Mouse (Mus musculus) lung, postnatal 4 days (tissue): Measurements from ENCODE around the gene Xk.
"Not testable (repeated sequence)": the region's sequence is repeated elsewhere in the genome, so short reads cannot be mapped to it uniquely, and the experiment has no call there.

Source experiments
- DNase-seq, 2 experiments: peaks; one replicate each; pipeline ENCODE4 v3.0.0; 2021

Gene Xk

GRCm38 (mm10) chrX:9327954-9328353 lies 55.4 kb downstream of the Xk start:
- not testable (repeated sequence) for DNase-seq

- DNase-seq, result peak in 1 of 2 experiments; percentile 18
Observed at GRCm38 (mm10) chrX:9332366-9332962, 59.9 kb downstream of the Xk start.

GRCm38 (mm10) chrX:9333035-9333434 lies 60.5 kb downstream of the Xk start:
- DNase-seq, result peak; percentile 40 to 78

- DNase-seq, result not testable (repeated sequence)
Observed at GRCm38 (mm10) chrX:9334996-9335395, 62.4 kb downstream of the Xk start.

GRCm38 (mm10) chrX:9350327-9350726 lies 77.8 kb downstream of the Xk start, which contains the start of gene H2al1k:
Gene H2al1k, plus strand, starts transcription at chrX:9350627.
- not testable (repeated sequence) for DNase-seq
